Mouse (Mus musculus) brain, embryonic 14.5 days (tissue): ENCODE measurements at regions not wholly inside any gene's neighbourhood (a gene's known extent, or its start where the extent isn't known, plus 50 kb on each side); places are given as distances from the start of the nearest gene placed in this dataset.

Experiments used
- CTCF ChIP-seq: fragments of 200-500 bp; IDR thresholded peaks from 2 replicates; pipeline ENCODE4 v1.5.1; 2012; ENCODE audit warnings: inconsistent platforms, mild to moderate bottlenecking, moderate library complexity, borderline replicate concordance; ENCODE audit not compliant: insufficient read depth, insufficient read length; ENCODE audit errors: extremely low read depth
- POLR2A ChIP-seq: fragments of 200-500 bp; IDR thresholded peaks from 2 replicates; pipeline ENCODE4 v1.6.1; 2012; ENCODE audit warnings: mild to moderate bottlenecking, inconsistent platforms, borderline replicate concordance; ENCODE audit not compliant: poor library complexity, insufficient read depth, insufficient read length, severe bottlenecking; ENCODE audit errors: extremely low read depth

- TF ChIP-seq CTCF (no peak), POLR2A (no peak)
Observed at GRCm38 (mm10) chr11:26794629-26794966, 200.8 kb upstream of the Vrk2 start.
